Mouse (Mus musculus): ENCODE measurements around the gene Aqp11.

The Aqp11 gene

DNA sequence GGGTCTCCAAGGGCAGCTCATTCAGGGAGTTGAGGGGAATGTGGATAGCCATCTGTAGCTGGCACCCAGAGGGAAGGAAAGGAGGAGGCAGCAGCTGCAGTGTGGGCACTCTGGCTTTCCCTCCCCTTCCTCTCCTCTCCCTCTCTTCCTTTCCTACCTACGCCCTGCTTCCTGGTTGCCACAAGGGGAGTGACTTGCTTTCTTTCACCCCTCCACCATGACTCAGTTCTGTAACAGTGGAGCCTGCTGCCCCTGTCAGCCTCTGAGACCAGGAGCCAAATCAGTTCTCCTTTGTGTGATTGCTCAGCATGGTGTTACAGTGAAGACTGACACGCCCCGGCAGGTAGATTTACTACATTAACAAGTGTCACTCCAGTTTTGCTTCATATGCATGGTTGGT, 28.9 kb downstream of the Aqp11 start:
- DNase-seq (ENCODE audit: low read depth in 1 of 2, low spot score in 2 of 2) = no peak

DNA sequence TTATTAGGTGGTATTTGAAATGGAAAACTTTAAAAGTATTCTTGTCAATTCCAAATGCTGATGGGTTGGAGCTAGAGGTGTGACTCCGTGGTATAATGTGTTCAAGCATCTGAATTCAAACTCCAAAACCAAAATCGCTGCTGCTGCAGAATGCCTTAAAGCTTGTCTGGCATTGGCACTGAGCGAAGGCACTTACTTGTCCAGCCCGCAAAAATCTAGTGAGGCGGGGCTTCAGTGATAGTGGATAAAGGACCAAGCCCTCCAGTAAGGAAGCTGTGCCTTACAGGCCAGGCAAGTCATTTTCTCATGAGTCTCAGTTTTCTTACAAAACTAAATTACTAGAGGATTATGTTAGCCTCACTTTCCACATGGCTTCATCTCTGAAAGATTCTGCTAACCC, 30.3 kb downstream of the Aqp11 start:
- DNase-seq (ENCODE audit: low read depth in 1 of 2, low spot score in 2 of 2) = no peak

- no peak for DNase-seq (ENCODE audit: low read depth in 1 of 2, low spot score in 2 of 2)
Measured at GRCm38 (mm10) chr7:97707123-97707522, 31.0 kb downstream of the Aqp11 start.

DNA sequence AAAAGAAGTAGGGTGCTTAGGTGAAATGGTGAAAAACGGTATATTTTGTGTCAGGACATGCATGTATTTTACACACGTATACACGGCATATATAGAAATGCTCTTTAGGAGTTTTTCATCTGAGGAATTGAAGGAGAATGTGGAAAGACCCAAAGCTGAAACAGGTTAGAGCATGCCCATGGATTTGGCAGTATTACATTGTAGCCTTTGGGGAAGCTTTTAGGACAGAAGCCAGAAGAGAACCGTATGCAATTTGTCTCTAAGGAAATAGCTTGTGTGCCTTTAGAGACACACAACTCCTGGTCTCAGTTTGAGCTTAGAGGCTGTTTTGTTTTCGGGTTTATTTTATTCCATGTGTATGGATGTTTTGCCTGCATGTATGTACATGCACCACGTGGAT, 37.0 kb downstream of the Aqp11 start:
- no peak for DNase-seq (ENCODE audit: low read depth in 1 of 2, low spot score in 2 of 2)

DNA sequence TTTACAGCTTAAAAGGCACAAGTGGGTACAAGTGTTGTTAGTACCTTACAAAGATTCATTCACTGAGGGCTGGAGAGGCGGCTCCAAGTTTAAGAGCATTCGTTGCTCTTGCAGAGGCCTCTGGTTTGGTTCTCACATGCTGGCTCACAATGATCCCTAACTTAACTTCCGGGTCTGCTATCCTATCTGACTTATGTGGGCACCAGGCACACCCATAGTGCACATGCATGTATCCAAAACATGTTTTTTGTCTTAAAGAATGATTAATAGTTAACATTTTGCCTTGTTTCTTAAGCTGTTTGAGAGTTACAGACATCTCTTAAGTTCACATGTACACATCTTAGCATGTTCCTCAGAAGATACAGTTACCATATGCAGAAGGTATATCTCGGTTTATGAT, 37.9 kb downstream of the Aqp11 start:
- DNase-seq (ENCODE audit: low read depth in 1 of 2, low spot score in 2 of 2) = no peak

DNA sequence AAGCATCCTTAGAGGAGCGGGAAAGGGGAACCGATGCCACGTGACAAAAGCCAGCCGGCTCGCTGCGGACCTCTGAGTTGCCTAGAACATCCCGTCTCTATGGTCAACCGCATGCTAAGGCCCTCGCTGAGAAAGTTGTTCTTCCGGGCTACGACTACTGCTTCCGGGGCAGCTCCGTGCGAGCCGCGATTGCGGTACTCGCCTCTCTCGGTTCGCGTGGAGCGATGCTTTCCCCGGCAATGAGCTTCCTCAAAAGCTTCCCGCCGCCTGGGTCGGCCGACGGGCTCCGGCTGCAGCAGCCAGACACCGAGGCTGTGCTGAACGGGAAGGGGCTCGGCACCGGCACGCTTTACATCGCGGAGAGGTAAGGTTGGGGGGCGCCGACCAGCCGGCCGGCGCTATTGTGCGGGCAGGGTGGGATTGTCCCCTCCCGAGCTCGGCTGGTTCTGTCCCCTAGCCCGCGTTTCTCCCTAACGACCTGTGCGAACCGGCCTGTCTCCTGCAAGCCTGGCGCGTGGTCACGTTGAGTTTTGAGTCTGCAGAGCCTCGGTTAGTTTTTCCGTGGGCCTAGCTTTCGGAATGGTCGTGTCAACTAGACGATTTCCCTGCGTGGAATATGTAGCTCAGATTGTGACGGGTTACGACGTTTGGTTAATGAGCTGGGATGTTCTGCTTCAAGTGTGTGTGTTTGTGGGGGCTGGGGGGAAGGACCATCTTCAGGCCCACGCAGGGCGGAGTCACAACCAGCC, 41.4 kb downstream of the Aqp11 start, which contains the start of gene Clns1a:
Clns1a (plus strand) TSS at position 129 of the 749 bp plus-strand sequence.
- peak; percentile 80 to 86 for DNase-seq (ENCODE audit: low read depth in 1 of 2, low spot score in 2 of 2)

DNA sequence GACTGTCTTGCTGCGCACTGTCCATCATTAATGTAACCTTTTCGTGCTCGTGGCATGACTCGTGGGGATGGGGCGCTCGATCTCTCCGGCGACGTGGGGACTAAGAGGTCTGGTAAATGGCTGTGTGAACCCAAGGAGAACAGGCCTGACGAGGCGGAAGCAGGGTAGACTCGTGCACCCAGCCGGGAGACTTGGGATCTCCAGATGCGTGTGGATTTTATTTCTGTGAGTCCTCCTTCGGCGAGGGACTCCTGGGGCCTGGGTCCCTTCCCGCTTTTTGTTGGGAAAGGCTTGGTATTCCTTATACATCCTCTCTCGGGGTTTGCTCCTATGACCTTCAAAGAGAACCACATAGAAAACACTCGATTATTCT, 42.0 kb downstream of the Aqp11 start:
- DNase-seq (ENCODE audit: low read depth in 1 of 2, low spot score in 2 of 2) = no peak

DNA sequence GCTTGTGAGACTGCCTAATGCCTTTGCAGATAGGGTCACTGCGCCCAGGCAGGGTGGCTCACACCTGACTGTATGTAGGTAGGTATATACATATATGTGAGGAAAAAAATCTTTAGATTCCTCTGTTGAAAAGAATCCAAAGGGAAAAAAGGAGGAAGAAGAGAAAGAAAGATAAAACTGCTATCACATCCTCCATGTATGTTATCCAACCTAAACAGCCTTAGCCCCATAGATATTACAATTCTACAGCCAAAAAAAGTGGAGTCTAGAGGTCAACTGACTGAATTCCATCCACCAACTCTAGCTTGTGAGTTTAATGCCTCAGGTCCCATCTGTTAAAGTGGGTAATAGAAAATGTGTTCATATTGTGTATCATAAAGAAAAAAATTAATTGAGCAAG, 42.6 kb downstream of the Aqp11 start:
- DNase-seq (ENCODE audit: low read depth in 1 of 2, low spot score in 2 of 2) = no peak

DNA sequence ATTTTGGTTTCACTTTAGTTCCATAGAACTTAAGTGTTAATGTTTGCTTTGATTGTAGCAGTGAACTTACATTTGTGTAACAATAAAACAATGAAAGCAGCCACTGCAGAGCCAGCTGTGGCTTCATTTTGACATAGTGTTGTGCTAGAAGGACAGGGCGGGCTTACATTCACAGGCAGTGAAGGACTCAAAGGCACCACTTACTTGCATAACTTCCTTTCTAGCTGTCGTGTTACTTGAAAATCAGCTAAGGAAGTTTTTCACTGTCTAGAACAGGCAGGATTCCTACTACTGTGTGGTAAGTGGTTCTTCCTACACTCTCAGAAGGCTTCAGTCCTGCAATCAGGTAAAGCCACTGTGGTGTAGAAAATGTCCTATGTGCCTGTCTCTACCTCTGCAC, 50.3 kb downstream of the Aqp11 start:
- no peak for DNase-seq (ENCODE audit: low read depth in 1 of 2, low spot score in 2 of 2)

GRCm38 (mm10) chr7:97679239-97679638, 58.9 kb downstream of the Aqp11 start:
- no peak for DNase-seq (ENCODE audit: low read depth in 1 of 2, low spot score in 2 of 2)

Measured in monocyte, adult 2 months (primary cell).